28 mouse cellular contexts compared by ENCODE assay signal in genomic region chr15:27976950-27977349, GRCm38 (mm10). TPM values are rescaled to one million over a fixed set of nuclear protein-coding genes. Genes with fewer than 3 reads are reported as not detected.
DNase-seq lines count a peak whose midpoint lies in the region; ATAC-seq and TF ChIP-seq lines count a peak whose summit lies in the region.
"Had no signal": no experiment of that assay in that cellular context is flagged by ENCODE, and none has a peak within 500 bp of the region (broad histone marks: within the 10 kb centered on the region; RNA-seq: fewer than 3 reads in every experiment).

No protein-coding gene starts in this region.

- peak; percentile 25 for DNase-seq in liver, postnatal 0 days
- no peak for DNase-seq in liver, embryonic 11.5 days (ENCODE audit: low spot score)
- DNase-seq in Muller cell, postnatal 12 days (ENCODE audit: inconsistent ontology term): peak; percentile 75
- no peak for DNase-seq in kidney, adult 8-10 months
- DNase-seq: adrenal gland, postnatal 36 days; cerebellum, adult 9-11 months; gastrocnemius, adult 2 months; heart, postnatal 10 days; kidney, adult 18-20 months; right cerebral cortex, adult 18-20 months; right cerebral cortex, postnatal 4 days; thymus, adult 2 months; thymus, postnatal 4 days had no signal

- peak overlapping the region; percentile 18; the same call in 1 of the 2 replicates for H3K27ac ChIP-seq in heart, embryonic 16.5 days (ENCODE audit: low read length)
- no peak overlapping the region for H3K27ac ChIP-seq in heart, embryonic 12.5 days (ENCODE audit: poor library complexity, severe bottlenecking)
- peak overlapping the region; percentile 60 for H3K27ac ChIP-seq in liver, postnatal 0 days (ENCODE audit: low read depth)
- no peak overlapping the region for H3K27ac ChIP-seq in liver, embryonic 11.5 days (ENCODE audit: low read depth, low read length)
- H3K27ac ChIP-seq in intestine, postnatal 0 days (ENCODE audit: low read depth, low read length): peak overlapping the region; percentile 41; the same call in 1 of the 2 replicates
- no peak overlapping the region for H3K27ac ChIP-seq in neural tube, embryonic 15.5 days (replicated peaks)
- H3K27ac ChIP-seq: embryonic facial prominence, embryonic 12.5 days; forebrain, embryonic 12.5 days; gastrocnemius, adult 2 months; heart, embryonic 10.5 days; hindbrain, embryonic 12.5 days; kidney, postnatal 0 days; limb, embryonic 10.5 days; macrophage; stomach, postnatal 0 days had no signal

- ATAC-seq in heart, embryonic 16.5 days (replicated peaks; ENCODE audit: extremely low read depth, insufficient read depth, low FRiP score): no peak
- no peak for ATAC-seq in heart, embryonic 12.5 days (ENCODE audit: insufficient number of reproducible peaks, low FRiP score)
- peak; percentile 63 for ATAC-seq in liver, postnatal 0 days
- no peak for ATAC-seq in liver, embryonic 11.5 days (replicated peaks; ENCODE audit: low FRiP score)
- ATAC-seq in intestine, postnatal 0 days: peak; percentile 69
- ATAC-seq in neural tube, embryonic 15.5 days (ENCODE audit: low FRiP score): no peak
- ATAC-seq: CD4-positive, CD25-positive, alpha-beta regulatory T cell, adult 4 months; lung, postnatal 0 days had no signal

- peaks cover 21% of the 10 kb centered on the region for H3K4me1 ChIP-seq in heart, embryonic 16.5 days (ENCODE audit: control insufficient read depth, insufficient read depth, low read length)
- peaks cover 45% of the 10 kb centered on the region for H3K4me1 ChIP-seq in heart, embryonic 12.5 days (replicated peaks)
- H3K4me1 ChIP-seq in liver, postnatal 0 days (ENCODE audit: insufficient read depth): peaks cover 18% of the 10 kb centered on the region
- peaks cover 11% of the 10 kb centered on the region for H3K4me1 ChIP-seq in liver, embryonic 11.5 days (replicated peaks; ENCODE audit: control insufficient read depth, insufficient read depth, low read length)
- peaks cover 4% of the 10 kb centered on the region; the same call in 1 of the 2 replicates for H3K4me1 ChIP-seq in intestine, postnatal 0 days (replicated peaks; ENCODE audit: control insufficient read depth, insufficient read depth, low read length)
- peaks cover 35% of the 10 kb centered on the region for H3K4me1 ChIP-seq in neural tube, embryonic 15.5 days

- TF ChIP-seq EP300 in liver, postnatal 0 days (IDR thresholded peaks at IDR 0.05; ENCODE audit: low read depth): no peak

- H3K9ac ChIP-seq in heart, embryonic 16.5 days (ENCODE audit: low read length): no peak overlapping the region
- H3K9ac ChIP-seq in heart, embryonic 12.5 days: no peak overlapping the region
- H3K9ac ChIP-seq in liver, postnatal 0 days (replicated peaks): no peak overlapping the region
- no peak overlapping the region for H3K9ac ChIP-seq in liver, embryonic 11.5 days (ENCODE audit: low read depth, low read length)
- no peak overlapping the region for H3K9ac ChIP-seq in intestine, postnatal 0 days (ENCODE audit: low read depth, low read length)
- H3K9ac ChIP-seq in neural tube, embryonic 15.5 days (replicated peaks): no peak overlapping the region
- H3K9ac ChIP-seq: embryonic facial prominence, embryonic 12.5 days; forebrain, embryonic 12.5 days; hindbrain, embryonic 12.5 days had no signal

- H3K4me2 ChIP-seq in heart, embryonic 16.5 days (ENCODE audit: low read depth, low read length): no peak overlapping the region
- no peak overlapping the region for H3K4me2 ChIP-seq in heart, embryonic 12.5 days
- H3K4me2 ChIP-seq in liver, postnatal 0 days (ENCODE audit: low read depth, low read length): no peak overlapping the region
- H3K4me2 ChIP-seq in liver, embryonic 11.5 days: no peak overlapping the region
- no peak overlapping the region for H3K4me2 ChIP-seq in intestine, postnatal 0 days (replicated peaks; ENCODE audit: low read depth)
- no peak overlapping the region for H3K4me2 ChIP-seq in neural tube, embryonic 15.5 days
- H3K4me2 ChIP-seq: embryonic facial prominence, embryonic 12.5 days; forebrain, embryonic 12.5 days; hindbrain, embryonic 12.5 days; midbrain, embryonic 11.5 days had no signal

- no peak overlapping the region for H3K4me3 ChIP-seq in heart, embryonic 16.5 days (ENCODE audit: low read length)
- no peak overlapping the region for H3K4me3 ChIP-seq in heart, embryonic 12.5 days
- no peak overlapping the region for H3K4me3 ChIP-seq in liver, postnatal 0 days (ENCODE audit: low read depth, low read length)
- H3K4me3 ChIP-seq in liver, embryonic 11.5 days (ENCODE audit: low read depth, low read length): no peak overlapping the region
- no peak overlapping the region for H3K4me3 ChIP-seq in intestine, postnatal 0 days (ENCODE audit: low read depth, low read length)
- no peak overlapping the region for H3K4me3 ChIP-seq in neural tube, embryonic 15.5 days (replicated peaks)
- H3K4me3 ChIP-seq: embryonic facial prominence, embryonic 12.5 days; forebrain, embryonic 12.5 days; gastrocnemius, adult 2 months; heart, embryonic 10.5 days; hindbrain, embryonic 12.5 days; limb, embryonic 10.5 days had no signal

- WGBS in heart, embryonic 16.5 days: 43% methylated on average over 4 of the region's 4 CpGs
- 46% methylated on average over 4 of the region's 4 CpGs for WGBS in heart, embryonic 12.5 days
- WGBS in liver, postnatal 0 days (ENCODE audit: insufficient replicate concordance): 13% methylated on average over 4 of the region's 4 CpGs
- WGBS in liver, embryonic 11.5 days: 50% methylated on average over 4 of the region's 4 CpGs
- 20% methylated on average over 4 of the region's 4 CpGs for WGBS in intestine, postnatal 0 days
- 78% methylated on average over 4 of the region's 4 CpGs for WGBS in neural tube, embryonic 15.5 days

- H3K9me3 ChIP-seq in heart, embryonic 16.5 days (replicated peaks; ENCODE audit: control insufficient read depth, low read length): peaks cover 7% of the 10 kb centered on the region
- H3K9me3 ChIP-seq in heart, embryonic 12.5 days (replicated peaks): 0 out of 2 replicates have a peak, but pooled peaks cover 7% of the 10 kb centered on the region
- H3K9me3 ChIP-seq in liver, postnatal 0 days (ENCODE audit: low read length): peaks cover 14% of the 10 kb centered on the region
- H3K9me3 ChIP-seq in liver, embryonic 11.5 days (ENCODE audit: control insufficient read depth, low read length): peaks cover 2% of the 10 kb centered on the region; the same call in 1 of the 2 replicates
- no peaks in the 10 kb centered on the region for H3K9me3 ChIP-seq in intestine, postnatal 0 days (ENCODE audit: control insufficient read depth)
- no peaks in the 10 kb centered on the region for H3K9me3 ChIP-seq in neural tube, embryonic 15.5 days (replicated peaks)
- H3K9me3 ChIP-seq: embryonic facial prominence, embryonic 12.5 days; forebrain, embryonic 12.5 days; heart, embryonic 10.5 days; hindbrain, embryonic 12.5 days; limb, embryonic 10.5 days had no signal

- peaks cover 6% of the 10 kb centered on the region; the same call in 1 of the 2 replicates for H3K36me3 ChIP-seq in heart, embryonic 16.5 days (ENCODE audit: control insufficient read depth, insufficient read depth)
- H3K36me3 ChIP-seq in heart, embryonic 12.5 days: 0 out of 2 replicates have a peak, but pooled peaks cover 4% of the 10 kb centered on the region
- no peaks in the 10 kb centered on the region for H3K36me3 ChIP-seq in liver, postnatal 0 days (replicated peaks; ENCODE audit: insufficient read depth, low read length)
- no peaks in the 10 kb centered on the region for H3K36me3 ChIP-seq in liver, embryonic 11.5 days (ENCODE audit: control insufficient read depth, insufficient read depth, low read length)
- H3K36me3 ChIP-seq in intestine, postnatal 0 days (ENCODE audit: control insufficient read depth, insufficient read depth): no peaks in the 10 kb centered on the region
- no peaks in the 10 kb centered on the region for H3K36me3 ChIP-seq in neural tube, embryonic 15.5 days
- H3K36me3 ChIP-seq: embryonic facial prominence, embryonic 12.5 days; forebrain, embryonic 12.5 days; heart, embryonic 10.5 days; hindbrain, embryonic 12.5 days; limb, embryonic 10.5 days had no signal

- H3K27me3 ChIP-seq in heart, embryonic 16.5 days (ENCODE audit: control insufficient read depth, insufficient read depth, low read length): no peaks in the 10 kb centered on the region
- H3K27me3 ChIP-seq in heart, embryonic 12.5 days (replicated peaks): no peaks in the 10 kb centered on the region
- no peaks in the 10 kb centered on the region for H3K27me3 ChIP-seq in liver, postnatal 0 days (ENCODE audit: insufficient read depth, low read length)
- H3K27me3 ChIP-seq in liver, embryonic 11.5 days (replicated peaks; ENCODE audit: control insufficient read depth, insufficient read depth, low read length): no peaks in the 10 kb centered on the region
- no peaks in the 10 kb centered on the region for H3K27me3 ChIP-seq in intestine, postnatal 0 days (replicated peaks; ENCODE audit: control insufficient read depth, insufficient read depth, low read length)
- no peaks in the 10 kb centered on the region for H3K27me3 ChIP-seq in neural tube, embryonic 15.5 days (replicated peaks)
- H3K27me3 ChIP-seq: embryonic facial prominence, embryonic 12.5 days; forebrain, embryonic 12.5 days; hindbrain, embryonic 12.5 days had no signal

- no peak for TF ChIP-seq CTCF in liver, postnatal 0 days (IDR thresholded peaks at IDR 0.05; ENCODE audit: low read depth)
- TF ChIP-seq CTCF in intestine, postnatal 0 days (IDR thresholded peaks at IDR 0.05; ENCODE audit: low read depth): no peak

RNA-seq across cellular contexts. Expression of gene Trio, which starts 48.7 kb away (rescaled TPM):
- polyA plus RNA-seq in heart, embryonic 16.5 days (2015; fragmentation: Nextera tagmentation; extraction: Ambion mirVana): 17.2 and 18.7 TPM in 2 replicates
- 18.6 and 23.2 TPM in 2 replicates for polyA plus RNA-seq in heart, embryonic 12.5 days (2016; fragmentation: Nextera tagmentation; extraction: Ambion mirVana)
- 5.1 and 5.5 TPM in 2 replicates for polyA plus RNA-seq in liver, postnatal 0 days (2015; fragmentation: Nextera tagmentation; extraction: Ambion mirVana)
- 9.4 and 14.0 TPM in 2 replicates for polyA plus RNA-seq in liver, embryonic 11.5 days (2014; fragmentation: Nextera tagmentation; extraction: Ambion mirVana)
- 10.0 and 11.8 TPM in 2 replicates for polyA plus RNA-seq in intestine, postnatal 0 days (2015; fragmentation: Nextera tagmentation; extraction: Ambion mirVana)
- 31.3 and 36.4 TPM in 2 replicates for polyA plus RNA-seq in neural tube, embryonic 15.5 days (2015; fragmentation: Nextera tagmentation; extraction: Ambion mirVana)

Comparison
In these comparisons a context has a peak if more than half of its experiments do, and no peak if none do; other contexts are left out.
1. ATAC-seq: peak in liver, postnatal 0 days (single experiment) and intestine, postnatal 0 days (single experiment); none in heart, embryonic 16.5 days (single experiment), heart, embryonic 12.5 days (single experiment), liver, embryonic 11.5 days (single experiment) and neural tube, embryonic 15.5 days (single experiment).
2. H3K27ac ChIP-seq: peak in heart, embryonic 16.5 days (single experiment), liver, postnatal 0 days (single experiment) and intestine, postnatal 0 days (single experiment); none in heart, embryonic 12.5 days (single experiment), liver, embryonic 11.5 days (single experiment) and neural tube, embryonic 15.5 days (single experiment).
3. DNase-seq: peak in liver, postnatal 0 days (single experiment) and Muller cell, postnatal 12 days (single experiment); none in liver, embryonic 11.5 days (single experiment) and kidney, adult 8-10 months (0 of 2).